Mouse (Mus musculus): ENCODE data around the gene Bpnt1.

- TF ChIP-seq CTCF (IDR thresholded peaks at IDR 0.05; ENCODE audit: low read depth, low read length), result no peak
- no peak for TF ChIP-seq POLR2A (IDR thresholded peaks at IDR 0.05; ENCODE audit: extremely low read depth, insufficient read depth, low read length)
Observed at GRCm38 (mm10) chr1:185333651-185334050, 1.7 kb downstream of the Bpnt1 start.

All from liver, adult 2 months (tissue).